Comparison of ENCODE assay signal across 12 mouse cellular contexts in genomic region chr10:69262918-69263822, GRCm38 (mm10). TPM values are rescaled to one million over a fixed set of nuclear protein-coding genes. Genes with fewer than 3 reads are reported as not detected.
DNase-seq lines count a peak whose midpoint lies in the region; ATAC-seq and TF ChIP-seq lines count a peak whose summit lies in the region.
"Had no signal": no experiment of that assay in that cellular context is flagged by ENCODE, and none has a peak within 500 bp of the region (broad histone marks: within the 10 kb centered on the region; RNA-seq: fewer than 3 reads in every experiment).

No protein-coding gene starts in this region.

- no peaks in the 10 kb centered on the region; the same call in 1 of the 2 replicates for H3K36me3 ChIP-seq in kidney, adult 2 months (ENCODE audit: control insufficient read depth, insufficient read depth, low read length)
- peaks cover 16% of the 10 kb centered on the region for H3K36me3 ChIP-seq in embryonic facial prominence, embryonic 13.5 days
- H3K36me3 ChIP-seq in heart, embryonic 15.5 days: no peaks in the 10 kb centered on the region
- no peaks in the 10 kb centered on the region; the same call in 1 of the 2 replicates for H3K36me3 ChIP-seq in liver, embryonic 16.5 days (ENCODE audit: control insufficient read depth, insufficient read depth)
- H3K36me3 ChIP-seq in hindbrain, embryonic 12.5 days: 0 out of 2 replicates have a peak, but pooled peaks cover 8% of the 10 kb centered on the region

- no peak overlapping the region for H3K9ac ChIP-seq in embryonic facial prominence, embryonic 13.5 days
- H3K9ac ChIP-seq in heart, embryonic 15.5 days: 0 out of 2 replicates have a peak overlapping the region, but pooled peaks have one; percentile 18
- no peak overlapping the region for H3K9ac ChIP-seq in liver, embryonic 16.5 days (ENCODE audit: low read depth, low read length)
- no peak overlapping the region for H3K9ac ChIP-seq in hindbrain, embryonic 12.5 days
- H3K9ac ChIP-seq: liver, embryonic 15.5 days; neural tube, embryonic 13.5 days had no signal

- peaks cover 24% of the 10 kb centered on the region; the same call in 1 of the 2 replicates for H3K4me1 ChIP-seq in kidney, adult 2 months (ENCODE audit: control insufficient read depth, insufficient read depth, low read length)
- peaks cover 20% of the 10 kb centered on the region for H3K4me1 ChIP-seq in embryonic facial prominence, embryonic 13.5 days
- H3K4me1 ChIP-seq in heart, embryonic 15.5 days (replicated peaks): peaks cover 62% of the 10 kb centered on the region
- H3K4me1 ChIP-seq in liver, embryonic 16.5 days (ENCODE audit: control insufficient read depth, low read depth, low read length): peaks cover 5% of the 10 kb centered on the region
- H3K4me1 ChIP-seq in hindbrain, embryonic 12.5 days: peaks cover 2% of the 10 kb centered on the region; the same call in 1 of the 2 replicates

- no peak overlapping the region for H3K4me3 ChIP-seq in kidney, adult 2 months (ENCODE audit: insufficient read depth, low read depth, low read length)
- no peak overlapping the region for H3K4me3 ChIP-seq in embryonic facial prominence, embryonic 13.5 days
- peak overlapping the region; percentile 14 for H3K4me3 ChIP-seq in heart, embryonic 15.5 days
- no peak overlapping the region for H3K4me3 ChIP-seq in liver, embryonic 16.5 days (ENCODE audit: low read depth, low read length)
- no peak overlapping the region for H3K4me3 ChIP-seq in hindbrain, embryonic 12.5 days
- H3K4me3 ChIP-seq: liver, embryonic 15.5 days; neural tube, embryonic 13.5 days had no signal

- H3K27me3 ChIP-seq in kidney, adult 2 months (replicated peaks; ENCODE audit: control insufficient read depth, insufficient read depth, low read length): no peaks in the 10 kb centered on the region
- H3K27me3 ChIP-seq in embryonic facial prominence, embryonic 13.5 days: no peaks in the 10 kb centered on the region
- no peaks in the 10 kb centered on the region for H3K27me3 ChIP-seq in heart, embryonic 15.5 days
- H3K27me3 ChIP-seq in liver, embryonic 16.5 days (ENCODE audit: control insufficient read depth, insufficient read depth, low read depth, low read length): no peaks in the 10 kb centered on the region
- H3K27me3 ChIP-seq in hindbrain, embryonic 12.5 days: no peaks in the 10 kb centered on the region
- H3K27me3 ChIP-seq: liver, embryonic 15.5 days; neural tube, embryonic 13.5 days; Patski had no signal

- peak; percentile 88 for DNase-seq in kidney, adult 2 months
- no peak for DNase-seq in kidney, adult 18-20 months
- no peak for DNase-seq in layer of hippocampus, adult 9-11 months
- DNase-seq in neural tube, embryonic 10.5 days (ENCODE audit: extremely low spot score, low spot score): no peak
- DNase-seq: adrenal gland, adult 2 months had no signal

- no peak for ATAC-seq in embryonic facial prominence, embryonic 13.5 days (ENCODE audit: insufficient number of reproducible peaks, insufficient read depth, low FRiP score, low TSS enrichment, low read depth)
- ATAC-seq in heart, embryonic 15.5 days (replicated peaks; ENCODE audit: insufficient number of reproducible peaks, insufficient read depth, low FRiP score, low read depth): peak; percentile 20; the same call in 1 of the 2 replicates
- ATAC-seq in liver, embryonic 16.5 days (ENCODE audit: low read depth): peak; percentile 30; the same call in 1 of the 2 replicates
- no peak for ATAC-seq in hindbrain, embryonic 12.5 days (ENCODE audit: low FRiP score)
- ATAC-seq: Patski had no signal

- no peak overlapping the region for H3K4me2 ChIP-seq in embryonic facial prominence, embryonic 13.5 days
- H3K4me2 ChIP-seq in heart, embryonic 15.5 days: peak overlapping the region; percentile 46
- no peak overlapping the region for H3K4me2 ChIP-seq in liver, embryonic 16.5 days (ENCODE audit: low read depth, low read length)
- no peak overlapping the region for H3K4me2 ChIP-seq in hindbrain, embryonic 12.5 days (replicated peaks)
- H3K4me2 ChIP-seq: liver, embryonic 15.5 days; neural tube, embryonic 13.5 days had no signal

- TF ChIP-seq CTCF in kidney, adult 2 months (conservative IDR thresholded peaks at IDR 0.05; ENCODE audit: insufficient read depth, insufficient read length, low read depth, low read length): no peak

- no peak for TF ChIP-seq POLR2A in kidney, adult 2 months (IDR thresholded peaks at IDR 0.05; ENCODE audit: low read depth, low read length)

- peak overlapping the region; percentile 89 for H3K27ac ChIP-seq in kidney, adult 2 months (ENCODE audit: insufficient read depth, low read depth, low read length)
- H3K27ac ChIP-seq in embryonic facial prominence, embryonic 13.5 days: peak overlapping the region; percentile 11; the same call in 1 of the 2 replicates
- H3K27ac ChIP-seq in heart, embryonic 15.5 days: peak overlapping the region; percentile 80
- no peak overlapping the region for H3K27ac ChIP-seq in liver, embryonic 16.5 days (ENCODE audit: low read length)
- no peak overlapping the region for H3K27ac ChIP-seq in hindbrain, embryonic 12.5 days
- H3K27ac ChIP-seq: liver, embryonic 15.5 days had no signal

- H3K9me3 ChIP-seq in embryonic facial prominence, embryonic 13.5 days: peaks cover 2% of the 10 kb centered on the region; the same call in 1 of the 2 replicates
- H3K9me3 ChIP-seq in heart, embryonic 15.5 days (replicated peaks): no peaks in the 10 kb centered on the region
- H3K9me3 ChIP-seq in liver, embryonic 16.5 days (replicated peaks; ENCODE audit: control insufficient read depth, low read length): no peaks in the 10 kb centered on the region
- H3K9me3 ChIP-seq in hindbrain, embryonic 12.5 days (replicated peaks): no peaks in the 10 kb centered on the region
- H3K9me3 ChIP-seq: liver, embryonic 15.5 days; neural tube, embryonic 13.5 days had no signal

- 26% methylated on average over 14 of the region's 14 CpGs for WGBS in kidney, adult 2 months
- WGBS in embryonic facial prominence, embryonic 13.5 days: 64% methylated on average over 14 of the region's 14 CpGs
- WGBS in heart, embryonic 15.5 days: 21% methylated on average over 14 of the region's 14 CpGs
- WGBS in liver, embryonic 16.5 days (ENCODE audit: insufficient replicate concordance): 56% methylated on average over 14 of the region's 14 CpGs
- 82% methylated on average over 14 of the region's 14 CpGs for WGBS in hindbrain, embryonic 12.5 days

RNA-seq across cellular contexts. Expression of gene A930033H14Rik, which starts 50.3 kb away (rescaled TPM):
- polyA plus RNA-seq in kidney, adult 2 months (2012; rRNA removed): 0.94 and 1.1 TPM in 2 replicates
- 2.9 and 3.0 TPM in 2 replicates for polyA plus RNA-seq in embryonic facial prominence, embryonic 13.5 days (2015; fragmentation: Nextera tagmentation; extraction: Ambion mirVana)
- polyA plus RNA-seq in heart, embryonic 15.5 days (2015; fragmentation: Nextera tagmentation; extraction: Ambion mirVana): 1.5 and 1.8 TPM in 2 replicates
- polyA plus RNA-seq in liver, embryonic 16.5 days (2015; fragmentation: Nextera tagmentation; extraction: Ambion mirVana): 0.44 and 0.47 TPM in 2 replicates
- polyA plus RNA-seq in hindbrain, embryonic 12.5 days (2016; fragmentation: Nextera tagmentation; extraction: Ambion mirVana): 1.9 TPM in 2 replicates

Comparison
In these comparisons a context has a peak if more than half of its experiments do, and no peak if none do; other contexts are left out.
1. H3K27ac ChIP-seq: peak in kidney, adult 2 months (single experiment), embryonic facial prominence, embryonic 13.5 days (single experiment) and heart, embryonic 15.5 days (single experiment); none in liver, embryonic 16.5 days (single experiment) and hindbrain, embryonic 12.5 days (single experiment).
2. ATAC-seq: peak in heart, embryonic 15.5 days (single experiment) and liver, embryonic 16.5 days (single experiment); none in embryonic facial prominence, embryonic 13.5 days (single experiment) and hindbrain, embryonic 12.5 days (single experiment).